Mouse (Mus musculus) hindbrain, embryonic 11.5 days (tissue): ENCODE data around the gene Gm7030. TPM values are rescaled to one million over a fixed set of nuclear protein-coding genes. Genes with fewer than 3 reads are reported as not detected.
"Not testable (repeated sequence)": the region's sequence is repeated elsewhere in the genome, so short reads cannot be mapped to it uniquely, and the experiment has no call there.

Experiments used
- ATAC-seq: fragments of 200-750 bp; cut with Nextera tagmentation; 2 replicates; pipeline ENCODE4 v1.8.0; 2017; ENCODE audit warnings: mild to moderate bottlenecking, moderate TSS enrichment, moderate library complexity; ENCODE audit not compliant: low FRiP score
- DNase-seq: peaks from one replicate; pipeline ENCODE4 v3.0.0-alpha.2; 2015; ENCODE audit warnings: low spot score
- H3K27ac ChIP-seq: fragments of 300-500 bp; sonication (generic); 2 replicates; pipeline ENCODE4 v1.5.1; 2014; ENCODE audit warnings: mild to moderate bottlenecking, low read depth, low read length
- H3K27me3 ChIP-seq: fragments of 300-500 bp; sonication (generic); 2 replicates; pipeline ENCODE4 v1.6.1; 2014; ENCODE audit warnings: mild to moderate bottlenecking, low read length, moderate library complexity, mixed read lengths; ENCODE audit not compliant: control insufficient read depth, insufficient read depth
- H3K36me3 ChIP-seq: fragments of 300-500 bp; sonication (generic); 2 replicates; pipeline ENCODE4 v1.6.1; 2014; ENCODE audit warnings: mild to moderate bottlenecking, low read length, moderate library complexity, mixed read lengths; ENCODE audit not compliant: control insufficient read depth, insufficient read depth
- H3K4me1 ChIP-seq: fragments of 300-500 bp; sonication (generic); replicated peaks from 2 replicates; pipeline ENCODE4 v1.6.1; 2014; ENCODE audit warnings: low read length, mixed read lengths; ENCODE audit not compliant: control insufficient read depth, insufficient read depth
- H3K4me2 ChIP-seq: fragments of 300-500 bp; sonication (generic); replicated peaks from 2 replicates; pipeline ENCODE4 v1.6.1; 2014; ENCODE audit warnings: mild to moderate bottlenecking, low read depth, low read length
- H3K4me3 ChIP-seq: fragments of 300-500 bp; sonication (generic); 2 replicates; pipeline ENCODE4 v1.5.1; 2014; ENCODE audit warnings: low read depth, low read length
- H3K9ac ChIP-seq: fragments of 300-500 bp; sonication (generic); 2 replicates; pipeline ENCODE4 v1.6.1; 2014; ENCODE audit warnings: low read depth, low read length
- H3K9me3 ChIP-seq: fragments of 300-500 bp; sonication (generic); 2 replicates; pipeline ENCODE4 v1.6.1; 2016; ENCODE audit warnings: low read length; ENCODE audit not compliant: control insufficient read depth
- WGBS: fragments of 180-500 bp; shearing (Covaris S2); extraction: QIAGEN DNeasy Blood & Tissue Kit; methylation state at CpG from one replicate; pipeline ENCODE4 v1.1.7; 2014; 5-methylcytosine and 5-hydroxymethylcytosine counted together
- polyA plus RNA-seq: library from polyadenylated mRNA; unstranded; fragments of >200 nt; fragmentation: Nextera tagmentation; extraction: Ambion mirVana; gene quantifications from 2 replicates; pipeline ENCODE4 v1.2.1, GENCODE M21; 2014

The Gm7030 gene
- polyA plus RNA-seq = not detected in 2 replicates

DNA sequence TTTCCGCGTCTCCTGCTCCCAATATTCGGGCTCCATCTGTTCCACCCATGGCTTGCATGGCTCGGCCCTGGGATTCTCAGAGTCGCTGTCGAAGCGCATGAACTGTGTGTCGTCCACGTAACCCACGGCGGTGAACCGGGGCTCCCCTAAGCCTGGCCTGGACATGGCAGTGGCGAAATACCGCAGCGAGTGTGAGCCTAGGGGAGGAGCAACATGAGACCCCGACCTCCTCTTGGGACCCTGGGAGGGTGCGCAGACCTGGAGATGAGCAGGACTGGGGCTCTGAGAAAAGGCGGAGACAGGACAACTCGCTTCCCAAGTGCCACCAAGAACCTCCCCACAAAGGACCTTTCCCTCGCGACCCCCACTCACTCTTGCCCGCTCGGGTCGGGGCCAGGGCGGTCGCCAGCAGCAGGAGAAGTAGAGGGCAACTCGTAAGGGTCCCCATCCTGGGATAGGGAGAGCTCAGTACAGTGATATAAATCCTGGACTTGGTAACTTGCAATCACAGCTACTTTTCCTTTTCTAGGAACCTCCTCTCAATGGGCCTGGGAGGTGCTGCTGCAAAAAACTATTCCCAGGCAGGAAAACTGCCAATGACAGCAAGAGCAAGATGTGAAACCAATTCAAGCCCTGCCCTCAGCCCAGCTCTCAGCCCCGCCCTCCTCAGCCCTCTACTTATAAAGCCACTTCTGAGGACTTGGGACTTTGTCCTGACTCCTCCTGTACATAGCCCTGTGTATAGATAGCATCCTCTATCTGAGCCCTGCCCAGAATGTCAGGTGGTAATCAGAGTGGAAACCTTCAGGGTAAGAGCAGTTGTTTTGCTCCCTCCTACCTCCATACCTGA is at the start of gene Gm7030:
Gene Gm7030 (minus strand): TSS at position 458 of the 850 bp plus-strand sequence.
- H3K4me3 ChIP-seq, H3K9ac ChIP-seq: not testable (repeated sequence)

DNA sequence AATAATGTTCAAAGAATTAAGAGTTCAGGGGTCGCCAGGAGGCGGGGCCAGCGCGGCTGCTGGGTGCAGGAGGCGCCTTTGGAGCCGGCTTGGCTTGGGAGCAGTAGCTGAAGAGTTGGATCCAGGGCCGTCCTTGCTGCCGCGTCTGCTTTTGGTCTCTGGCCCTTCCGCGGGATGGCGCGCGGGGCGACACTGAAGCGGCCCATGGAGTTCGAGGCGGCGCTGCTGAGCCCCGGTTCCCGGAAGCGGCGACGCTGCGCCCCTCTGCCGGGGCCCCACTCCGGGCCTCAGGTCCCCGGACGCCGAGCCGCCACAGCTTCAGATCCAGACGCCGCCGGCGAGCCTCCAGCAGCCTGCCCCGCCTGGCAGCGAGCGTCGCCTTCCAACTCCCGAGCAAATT is 49.7 kb upstream of the Gm7030 start:
- peak overlapping the region; percentile 45 for H3K4me2 ChIP-seq
- H3K27me3 ChIP-seq = peaks cover 13% of the 10 kb centered on the region; the same call in 1 of the 2 replicates
- H3K4me3 ChIP-seq = peak overlapping the region; percentile 28
- DNase-seq (peak; percentile 55), ATAC-seq (0 out of 2 replicates have a peak, but pooled peaks have one; percentile 43)
- H3K36me3 ChIP-seq, H3K4me1 ChIP-seq, H3K27ac ChIP-seq, H3K9me3 ChIP-seq: not testable (repeated sequence)
- 0% methylated on average over 38 of the region's 40 CpGs for WGBS
- 0 out of 2 replicates have a peak overlapping the region, but pooled peaks have one; percentile 19 for H3K9ac ChIP-seq

More for the DNA sequence above, at the start of gene Gm7030:
- not testable (repeated sequence) for H3K4me2 ChIP-seq, ATAC-seq, H3K4me1 ChIP-seq, H3K27ac ChIP-seq, DNase-seq, H3K36me3 ChIP-seq, H3K27me3 ChIP-seq, H3K9me3 ChIP-seq
- WGBS = 28% methylated on average over 24 of the region's 28 CpGs

GRCm38 (mm10) chr17:36176132-36176531 is 46.9 kb upstream of the Gm7030 start:
- not testable (repeated sequence) for H3K9me3 ChIP-seq, H3K36me3 ChIP-seq, H3K27ac ChIP-seq, ATAC-seq, H3K27me3 ChIP-seq, H3K4me2 ChIP-seq, H3K4me1 ChIP-seq, H3K9ac ChIP-seq, H3K4me3 ChIP-seq, DNase-seq
- WGBS = no CpG with 5 or more reads among the region's 2 CpGs

DNA sequence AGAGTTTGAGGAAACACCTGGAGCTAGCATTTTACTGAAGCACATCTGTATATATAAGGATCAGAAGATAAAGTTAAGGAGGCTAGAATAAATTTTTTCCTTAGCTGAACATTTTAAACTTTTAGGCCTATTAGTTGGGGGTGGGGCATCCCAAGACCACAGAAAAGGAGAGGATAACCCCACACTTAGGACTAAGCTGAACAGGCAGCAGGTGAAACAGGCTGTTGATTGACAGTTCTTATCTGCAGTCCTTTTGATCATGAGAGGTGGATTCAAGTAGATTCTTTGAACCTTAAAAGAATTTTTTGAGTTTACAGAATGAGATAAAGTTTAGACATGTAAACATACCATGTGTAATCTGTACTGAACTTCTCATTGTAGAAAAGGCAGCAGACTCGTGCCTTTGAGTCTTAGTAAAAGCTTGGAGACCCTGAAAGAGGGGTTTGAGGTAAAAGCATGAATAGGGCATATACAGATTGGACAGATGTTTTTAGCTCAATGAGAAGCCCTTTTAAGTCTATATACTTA is 41.1 kb upstream of the Gm7030 start:
- H3K4me1 ChIP-seq = no peaks in the 10 kb centered on the region
- H3K4me3 ChIP-seq = no peak overlapping the region
- H3K27ac ChIP-seq = no peak overlapping the region
- no peak overlapping the region for H3K4me2 ChIP-seq
- no peak overlapping the region for H3K9ac ChIP-seq
- H3K9me3 ChIP-seq = no peaks in the 10 kb centered on the region
- no peak for DNase-seq
- no peak for ATAC-seq
- H3K36me3 ChIP-seq = no peaks in the 10 kb centered on the region
- WGBS = 67% methylated on average over 1 of the region's 1 CpGs
- H3K27me3 ChIP-seq = peaks cover 39% of the 10 kb centered on the region

- DNase-seq = no peak
- Histone ChIP-seq H3K9ac (no peak overlapping the region), H3K36me3 (no peaks in the 10 kb centered on the region), H3K4me1 (no peaks in the 10 kb centered on the region), H3K27ac (no peak overlapping the region), H3K9me3 (no peaks in the 10 kb centered on the region), H3K4me2 (no peak overlapping the region), H3K27me3 (peaks cover 45% of the 10 kb centered on the region), H3K4me3 (no peak overlapping the region)
- no peak for ATAC-seq
These were observed 40.5 kb upstream of the Gm7030 start for GRCm38 (mm10) chr17:36169753-36170152.

- not testable (repeated sequence) for H3K4me2 ChIP-seq, ATAC-seq, H3K27ac ChIP-seq, H3K4me3 ChIP-seq, DNase-seq, H3K9me3 ChIP-seq, H3K36me3 ChIP-seq, H3K4me1 ChIP-seq, H3K9ac ChIP-seq
- peaks cover 49% of the 10 kb centered on the region for H3K27me3 ChIP-seq
- no CpG with 5 or more reads among the region's 1 CpGs for WGBS
These were observed 39.9 kb upstream of the Gm7030 start for GRCm38 (mm10) chr17:36169094-36169493.

GRCm38 (mm10) chr17:36168039-36168652 is 38.9 kb upstream of the Gm7030 start, which contains the start of gene Gm8909:
Gene Gm8909, minus strand, starts transcription at chr17:36168537.
- Histone ChIP-seq H3K36me3 (no peaks in the 10 kb centered on the region), H3K4me1 (no peaks in the 10 kb centered on the region), H3K9ac (no peak within 1 kb of the TSS), H3K4me2 (peak within 1 kb of the TSS; percentile 28; the same call in 1 of the 2 replicates), H3K27ac (no peak within 1 kb of the TSS), H3K4me3 (peak within 1 kb of the TSS; percentile 18), H3K9me3 (no peaks in the 10 kb centered on the region), H3K27me3 (peaks cover 57% of the 10 kb centered on the region)
- ATAC-seq (no peak), DNase-seq (no peak)
- WGBS = 2% methylated on average over 61 of the region's 63 CpGs

GRCm38 (mm10) chr17:36167306-36168038 is 38.2 kb upstream of the Gm7030 start:
- no peak for DNase-seq
- no peak for ATAC-seq
- WGBS = 2% methylated on average over 43 of the region's 51 CpGs
- H3K27ac ChIP-seq = no peak overlapping the region
- H3K36me3 ChIP-seq = no peaks in the 10 kb centered on the region
- H3K9me3 ChIP-seq = no peaks in the 10 kb centered on the region
- H3K9ac ChIP-seq = no peak overlapping the region
- peak overlapping the region; percentile 28; the same call in 1 of the 2 replicates for H3K4me2 ChIP-seq
- H3K4me1 ChIP-seq = no peaks in the 10 kb centered on the region
- H3K4me3 ChIP-seq = peak overlapping the region; percentile 18
- peaks cover 62% of the 10 kb centered on the region for H3K27me3 ChIP-seq
